Mouse (Mus musculus): ENCODE measurements around the gene Uxt.

Gene Uxt

GRCm38 (mm10) chrX:20961477-20962378, at the start of gene Uxt:
Gene Uxt (minus strand): TSS chrX:20962017.
- DNase-seq (ENCODE audit: low spot score), result peak; percentile 93

GRCm38 (mm10) chrX:20980901-20981300, 19.1 kb upstream of the Uxt start:
- no peak for DNase-seq (ENCODE audit: low spot score)

- DNase-seq (ENCODE audit: low spot score), result peak; percentile 91
Measured at GRCm38 (mm10) chrX:20950191-20950880, 11.5 kb downstream of the Uxt start, which contains the start of gene Elk1. Gene Elk1 (minus strand): TSS chrX:20950608.

GRCm38 (mm10) chrX:20946055-20946454, 15.8 kb downstream of the Uxt start:
- DNase-seq (ENCODE audit: low spot score), result peak; percentile 70

- no peak for DNase-seq (ENCODE audit: low spot score)
Measured at GRCm38 (mm10) chrX:20931963-20932362, 29.9 kb downstream of the Uxt start.

GRCm38 (mm10) chrX:20931364-20931763, 30.5 kb downstream of the Uxt start, which contains the start of gene Cfp:
Gene Cfp (minus strand): TSS chrX:20931555.
- DNase-seq (ENCODE audit: low spot score), result no peak

GRCm38 (mm10) chrX:20929859-20930258, 32.0 kb downstream of the Uxt start:
- DNase-seq (ENCODE audit: low spot score), result no peak

GRCm38 (mm10) chrX:20924976-20925375, 36.8 kb downstream of the Uxt start:
- no peak for DNase-seq (ENCODE audit: low spot score)

- no peak for DNase-seq (ENCODE audit: low spot score)
Measured at GRCm38 (mm10) chrX:20923506-20923905, 38.3 kb downstream of the Uxt start.

- DNase-seq (ENCODE audit: low spot score), result no peak
Measured at GRCm38 (mm10) chrX:20921366-20921765, 40.5 kb downstream of the Uxt start.

- DNase-seq (ENCODE audit: low spot score), result peak; percentile 88
Measured at GRCm38 (mm10) chrX:20920844-20921364, 40.9 kb downstream of the Uxt start, which contains the start of gene Syn1. Gene Syn1 (minus strand): TSS chrX:20921004.

GRCm38 (mm10) chrX:20920249-20920843, 41.5 kb downstream of the Uxt start:
- peak; percentile 0 for DNase-seq (ENCODE audit: low spot score)

GRCm38 (mm10) chrX:20915075-20915474, 46.7 kb downstream of the Uxt start:
- DNase-seq (ENCODE audit: low spot score), result no peak

- DNase-seq (ENCODE audit: low spot score), result no peak
Measured at GRCm38 (mm10) chrX:20913726-20914125, 48.1 kb downstream of the Uxt start.

GRCm38 (mm10) chrX:20910074-20910473, 51.7 kb downstream of the Uxt start:
- no peak for DNase-seq (ENCODE audit: low spot score)

All from embryo, embryonic 10.5 days (tissue).